Mouse (Mus musculus): ENCODE results near the gene Mif. TPM values are rescaled to one million over a fixed set of nuclear protein-coding genes. Genes with fewer than 3 reads are reported as not detected.
A peak's percentile ranks its signal among the peaks of the same experiment; 100 is the strongest.
"Not testable (repeated sequence)": the region's sequence is repeated elsewhere in the genome, so short reads cannot be mapped to it uniquely, and the experiment has no call there.

The Mif gene
- polyA plus RNA-seq, 1 experiment from 2014 or later: 1,381 TPM

- 97% methylated on average over 12 of the region's 12 CpGs for WGBS
- Histone ChIP-seq H3K9ac (replicated peaks; ENCODE audit: low read length) (no peak overlapping the region), H3K4me1 (ENCODE audit: control insufficient read depth, insufficient read depth, low read length) (0 out of 2 replicates have a peak, but pooled peaks cover 5% of the 10 kb centered on the region), H3K9me3 (ENCODE audit: control insufficient read depth, low read length) (no peaks in the 10 kb centered on the region), H3K27ac (replicated peaks; ENCODE audit: low read depth, low read length) (no peak overlapping the region), H3K4me2 (ENCODE audit: low read length) (no peak overlapping the region), H3K27me3 (ENCODE audit: control insufficient read depth, insufficient read depth, low read length) (no peaks in the 10 kb centered on the region), H3K4me3 (replicated peaks; ENCODE audit: low read depth, low read length) (no peak overlapping the region), H3K36me3 (ENCODE audit: control insufficient read depth, insufficient read depth, low read length) (peaks cover 11% of the 10 kb centered on the region; the same call in 1 of the 2 replicates)
- DNase-seq: no peak
- ATAC-seq (ENCODE audit: low FRiP score, low TSS enrichment): no peak
These were observed 7.4 kb downstream of the Mif start for GRCm38 (mm10) chr10:75852539-75853125.

- ATAC-seq (ENCODE audit: low FRiP score, low TSS enrichment): no peak
- Histone ChIP-seq H3K4me1 (ENCODE audit: control insufficient read depth, insufficient read depth, low read length) (0 out of 2 replicates have a peak, but pooled peaks cover 5% of the 10 kb centered on the region), H3K27me3 (ENCODE audit: control insufficient read depth, insufficient read depth, low read length) (no peaks in the 10 kb centered on the region), H3K4me3 (replicated peaks; ENCODE audit: low read depth, low read length) (no peak overlapping the region), H3K27ac (replicated peaks; ENCODE audit: low read depth, low read length) (no peak overlapping the region), H3K9ac (replicated peaks; ENCODE audit: low read length) (no peak overlapping the region), H3K9me3 (ENCODE audit: control insufficient read depth, low read length) (no peaks in the 10 kb centered on the region), H3K36me3 (ENCODE audit: control insufficient read depth, insufficient read depth, low read length) (peaks cover 2% of the 10 kb centered on the region; the same call in 1 of the 2 replicates), H3K4me2 (ENCODE audit: low read length) (no peak overlapping the region)
- no peak for DNase-seq
- 34% methylated on average over 3 of the region's 3 CpGs for WGBS
These were observed 8.4 kb downstream of the Mif start for GRCm38 (mm10) chr10:75851681-75852080.

- no peak overlapping the region for H3K9ac ChIP-seq (replicated peaks; ENCODE audit: low read length)
- 7% methylated on average over 6 of the region's 6 CpGs for WGBS
- no peaks in the 10 kb centered on the region for H3K27me3 ChIP-seq (ENCODE audit: control insufficient read depth, insufficient read depth, low read length)
- ATAC-seq (ENCODE audit: low FRiP score, low TSS enrichment): no peak
- 0 out of 2 replicates have a peak, but pooled peaks cover 5% of the 10 kb centered on the region for H3K4me1 ChIP-seq (ENCODE audit: control insufficient read depth, insufficient read depth, low read length)
- no peak for DNase-seq
- no peak overlapping the region for H3K4me2 ChIP-seq (ENCODE audit: low read length)
- H3K9me3 ChIP-seq (ENCODE audit: control insufficient read depth, low read length): no peaks in the 10 kb centered on the region
- H3K36me3 ChIP-seq (ENCODE audit: control insufficient read depth, insufficient read depth, low read length): no peaks in the 10 kb centered on the region
- no peak overlapping the region for H3K27ac ChIP-seq (replicated peaks; ENCODE audit: low read depth, low read length)
- no peak overlapping the region for H3K4me3 ChIP-seq (replicated peaks; ENCODE audit: low read depth, low read length)
These were observed 9.0 kb downstream of the Mif start for GRCm38 (mm10) chr10:75851076-75851475.

DNA sequence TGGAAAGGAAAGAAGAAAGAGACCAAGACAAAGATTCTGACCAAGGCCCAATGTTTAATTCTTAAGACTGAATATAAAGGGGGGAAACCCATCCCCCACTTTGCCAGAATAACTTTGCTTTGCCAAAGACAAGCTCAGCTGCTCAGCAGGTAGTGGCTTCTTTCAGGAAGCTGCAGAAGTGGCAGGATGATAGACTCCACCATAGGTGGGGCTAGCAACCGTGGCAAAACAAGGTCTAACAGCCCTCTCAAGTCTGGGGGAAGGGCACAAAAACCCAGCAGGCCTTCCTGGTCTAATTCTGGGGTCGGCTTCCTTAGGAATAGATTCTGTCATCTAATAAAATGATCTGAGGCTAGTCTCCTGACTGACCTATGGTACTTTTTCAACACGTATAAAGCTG, 11.7 kb downstream of the Mif start:
- Histone ChIP-seq H3K36me3 (ENCODE audit: control insufficient read depth, insufficient read depth, low read length) (no peaks in the 10 kb centered on the region), H3K9me3 (ENCODE audit: control insufficient read depth, low read length) (no peaks in the 10 kb centered on the region), H3K27ac (replicated peaks; ENCODE audit: low read depth, low read length) (no peak overlapping the region), H3K4me3 (replicated peaks; ENCODE audit: low read depth, low read length) (no peak overlapping the region), H3K4me2 (ENCODE audit: low read length) (no peak overlapping the region), H3K27me3 (ENCODE audit: control insufficient read depth, insufficient read depth, low read length) (no peaks in the 10 kb centered on the region), H3K9ac (replicated peaks; ENCODE audit: low read length) (no peak overlapping the region), H3K4me1 (ENCODE audit: control insufficient read depth, insufficient read depth, low read length) (0 out of 2 replicates have a peak, but pooled peaks cover 5% of the 10 kb centered on the region)
- 24% methylated on average over 3 of the region's 3 CpGs for WGBS
- ATAC-seq (ENCODE audit: low FRiP score, low TSS enrichment) (no peak), DNase-seq (no peak)

DNA sequence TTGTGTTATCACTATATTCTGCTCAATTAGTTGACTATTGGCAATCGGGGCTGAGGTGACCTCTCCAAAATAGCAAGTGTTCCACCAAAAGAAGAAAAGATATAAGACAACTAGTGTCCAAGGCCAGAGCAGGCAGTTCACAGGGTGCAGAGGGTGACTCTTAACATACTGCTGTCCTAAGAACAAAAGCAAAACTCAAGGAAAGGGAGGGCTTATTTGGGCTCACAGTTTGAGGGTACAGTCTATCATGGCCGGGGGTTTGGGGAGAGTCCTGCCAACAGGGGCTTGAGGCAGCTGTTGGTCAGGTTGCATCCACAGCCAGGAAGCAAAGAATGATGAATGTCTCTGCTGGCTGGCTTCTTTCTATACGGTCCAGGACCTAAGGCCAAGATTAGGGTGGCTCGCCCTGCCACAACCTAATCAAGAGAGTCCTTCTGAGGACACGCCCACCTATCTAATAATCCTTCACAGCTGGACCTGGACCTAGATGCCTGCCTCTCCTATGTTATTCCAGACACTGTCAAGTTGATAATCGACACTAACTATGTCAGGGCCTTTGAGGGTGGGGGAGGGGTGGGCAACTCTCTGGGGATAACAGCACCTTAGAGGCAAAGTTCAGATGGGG, 14.6 kb downstream of the Mif start:
- Histone ChIP-seq H3K4me3 (replicated peaks; ENCODE audit: low read depth, low read length) (no peak overlapping the region), H3K9ac (replicated peaks; ENCODE audit: low read length) (no peak overlapping the region), H3K27me3 (ENCODE audit: control insufficient read depth, insufficient read depth, low read length) (no peaks in the 10 kb centered on the region), H3K4me2 (ENCODE audit: low read length) (no peak overlapping the region), H3K36me3 (ENCODE audit: control insufficient read depth, insufficient read depth, low read length) (no peaks in the 10 kb centered on the region), H3K9me3 (ENCODE audit: control insufficient read depth, low read length) (no peaks in the 10 kb centered on the region), H3K4me1 (ENCODE audit: control insufficient read depth, insufficient read depth, low read length) (0 out of 2 replicates have a peak, but pooled peaks cover 5% of the 10 kb centered on the region), H3K27ac (replicated peaks; ENCODE audit: low read depth, low read length) (no peak overlapping the region)
- ATAC-seq (ENCODE audit: low FRiP score, low TSS enrichment) (no peak), DNase-seq (no peak)
- WGBS: 85% methylated on average over 6 of the region's 6 CpGs

- Histone ChIP-seq H3K4me3 (replicated peaks; ENCODE audit: low read depth, low read length) (no peak overlapping the region), H3K4me1 (ENCODE audit: control insufficient read depth, insufficient read depth, low read length) (0 out of 2 replicates have a peak, but pooled peaks cover 5% of the 10 kb centered on the region), H3K36me3 (ENCODE audit: control insufficient read depth, insufficient read depth, low read length) (no peaks in the 10 kb centered on the region), H3K9ac (replicated peaks; ENCODE audit: low read length) (no peak overlapping the region), H3K27me3 (ENCODE audit: control insufficient read depth, insufficient read depth, low read length) (no peaks in the 10 kb centered on the region), H3K4me2 (ENCODE audit: low read length) (no peak overlapping the region), H3K27ac (replicated peaks; ENCODE audit: low read depth, low read length) (no peak overlapping the region), H3K9me3 (ENCODE audit: control insufficient read depth, low read length) (no peaks in the 10 kb centered on the region)
- DNase-seq: no peak
- 39% methylated on average over 1 of the region's 1 CpGs for WGBS
- no peak for ATAC-seq (ENCODE audit: low FRiP score, low TSS enrichment)
These were observed 15.2 kb downstream of the Mif start for GRCm38 (mm10) chr10:75844800-75845199.

DNA sequence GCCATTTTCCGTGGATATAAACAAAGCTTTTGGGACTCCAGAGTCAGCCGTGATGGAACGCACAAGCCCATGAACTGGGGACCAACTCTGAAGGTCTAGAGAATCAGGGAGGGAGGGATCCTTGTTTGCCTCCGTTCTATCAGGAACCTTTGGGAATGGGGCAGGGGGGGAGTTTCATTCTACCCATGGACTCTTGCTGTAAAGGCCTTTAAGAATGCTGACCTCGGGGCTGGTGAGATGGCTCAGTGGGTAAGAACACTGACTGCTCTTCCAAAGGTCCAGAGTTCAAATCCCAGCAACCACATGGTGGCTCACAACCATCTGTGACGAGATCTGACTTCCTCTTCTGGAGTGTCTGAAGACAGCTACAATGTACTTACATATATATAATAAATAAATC, 16.1 kb downstream of the Mif start:
- H3K36me3 ChIP-seq (ENCODE audit: control insufficient read depth, insufficient read depth, low read length); H3K9me3 ChIP-seq (ENCODE audit: control insufficient read depth, low read length); H3K4me3 ChIP-seq (replicated peaks; ENCODE audit: low read depth, low read length); DNase-seq; H3K9ac ChIP-seq (replicated peaks; ENCODE audit: low read length); H3K27ac ChIP-seq (replicated peaks; ENCODE audit: low read depth, low read length); H3K4me1 ChIP-seq (ENCODE audit: control insufficient read depth, insufficient read depth, low read length); H3K27me3 ChIP-seq (ENCODE audit: control insufficient read depth, insufficient read depth, low read length); H3K4me2 ChIP-seq (ENCODE audit: low read length); ATAC-seq (ENCODE audit: low FRiP score, low TSS enrichment): not testable (repeated sequence)
- WGBS: 84% methylated on average over 6 of the region's 6 CpGs

DNA sequence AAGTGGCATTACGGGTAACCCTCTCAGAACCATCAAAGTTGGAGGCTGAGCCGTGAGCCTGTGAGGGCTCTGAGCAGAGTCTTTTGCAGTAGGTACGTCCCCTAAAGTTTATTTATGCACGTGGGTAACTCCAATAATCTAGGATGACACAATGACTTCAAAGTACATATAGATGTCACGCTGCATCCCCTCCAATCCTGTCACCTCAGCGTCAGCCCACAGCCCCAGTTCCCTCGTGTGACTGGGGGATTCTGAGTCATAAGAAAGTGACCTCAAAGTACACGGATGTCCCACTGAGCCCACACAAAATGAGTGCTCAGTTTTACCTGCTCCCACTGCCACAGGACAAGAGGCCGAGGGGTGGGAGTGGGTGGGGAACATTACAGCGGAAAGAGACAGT, 20.9 kb downstream of the Mif start:
- Histone ChIP-seq H3K4me2 (ENCODE audit: low read length) (no peak overlapping the region), H3K36me3 (ENCODE audit: control insufficient read depth, insufficient read depth, low read length) (no peaks in the 10 kb centered on the region), H3K27me3 (ENCODE audit: control insufficient read depth, insufficient read depth, low read length) (peaks cover 7% of the 10 kb centered on the region; the same call in 1 of the 2 replicates), H3K27ac (replicated peaks; ENCODE audit: low read depth, low read length) (no peak overlapping the region), H3K9me3 (ENCODE audit: control insufficient read depth, low read length) (no peaks in the 10 kb centered on the region), H3K4me1 (ENCODE audit: control insufficient read depth, insufficient read depth, low read length) (peaks cover 18% of the 10 kb centered on the region; the same call in 1 of the 2 replicates), H3K4me3 (replicated peaks; ENCODE audit: low read depth, low read length) (no peak overlapping the region), H3K9ac (replicated peaks; ENCODE audit: low read length) (no peak overlapping the region)
- 85% methylated on average over 10 of the region's 10 CpGs for WGBS
- no peak for ATAC-seq (ENCODE audit: low FRiP score, low TSS enrichment)
- DNase-seq: no peak

DNA sequence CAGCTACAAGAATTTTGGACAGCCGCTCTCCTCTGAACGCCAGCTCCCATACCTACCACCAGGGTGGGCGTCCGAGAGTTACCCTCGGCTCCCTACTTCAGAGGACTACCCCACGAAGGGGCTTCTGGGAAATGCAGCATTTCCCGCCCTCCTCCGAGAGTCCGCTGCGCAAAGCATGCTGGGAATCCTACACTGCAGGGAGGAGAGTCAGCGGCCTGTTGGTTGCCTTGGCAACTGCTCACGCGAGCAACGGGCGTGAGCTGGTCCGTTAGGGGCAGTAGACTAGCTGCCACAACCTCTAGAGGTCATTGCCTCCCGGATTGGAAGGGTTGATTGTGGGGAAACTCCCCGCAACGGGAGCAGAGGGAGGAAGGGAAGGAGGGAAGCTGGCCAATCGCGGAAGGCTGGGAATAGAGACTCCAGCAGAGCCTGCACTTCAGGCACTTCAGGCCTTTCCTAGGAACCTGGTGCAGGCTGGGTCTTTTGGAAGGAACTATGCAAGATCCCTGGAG, 22.7 kb downstream of the Mif start, which contains the start of gene Gstt2:
Gene Gstt2, minus strand, starts transcription at position 177 of the 512 bp plus-strand sequence.
- Histone ChIP-seq H3K4me2 (ENCODE audit: low read length) (peak within 1 kb of the TSS; percentile 78), H3K36me3 (ENCODE audit: control insufficient read depth, insufficient read depth, low read length) (no peaks in the 10 kb centered on the region), H3K27ac (replicated peaks; ENCODE audit: low read depth, low read length) (peak within 1 kb of the TSS; percentile 80), H3K27me3 (ENCODE audit: control insufficient read depth, insufficient read depth, low read length) (peaks cover 22% of the 10 kb centered on the region), H3K9me3 (ENCODE audit: control insufficient read depth, low read length) (no peaks in the 10 kb centered on the region), H3K4me1 (ENCODE audit: control insufficient read depth, insufficient read depth, low read length) (peaks cover 21% of the 10 kb centered on the region; the same call in 1 of the 2 replicates), H3K4me3 (replicated peaks; ENCODE audit: low read depth, low read length) (peak within 1 kb of the TSS; percentile 46), H3K9ac (replicated peaks; ENCODE audit: low read length) (peak within 1 kb of the TSS; percentile 57)
- DNase-seq: peak; percentile 97
- peak; percentile 92 for ATAC-seq (ENCODE audit: low FRiP score, low TSS enrichment)
- WGBS: under 1% methylated on average over 21 of the region's 21 CpGs

Data from midbrain, embryonic 14.5 days (tissue).